Mouse (Mus musculus) bone marrow, adult 2 months (tissue): ENCODE measurements around the gene Ndufaf4. TPM values are rescaled to one million over a fixed set of nuclear protein-coding genes. Genes with fewer than 3 reads are reported as not detected.

Experiments used
- H3K27ac ChIP-seq: fragments of 200-500 bp; 2 replicates; pipeline ENCODE4 v1.5.1; 2012; ENCODE audit warnings: low read depth, mild to moderate bottlenecking, control low read depth, inconsistent platforms, low read length; ENCODE audit not compliant: control insufficient read depth, poor library complexity, insufficient read depth
- H3K4me1 ChIP-seq: fragments of 200-500 bp; 2 replicates; pipeline ENCODE4 v1.6.1; 2011; ENCODE audit warnings: low read length; ENCODE audit not compliant: control insufficient read depth, insufficient read depth
- H3K4me3 ChIP-seq: fragments of 200-500 bp; replicated peaks from 2 replicates; pipeline ENCODE3; 2011; ENCODE audit warnings: mild to moderate bottlenecking, low read depth, low read length, control low read depth; ENCODE audit not compliant: control insufficient read depth
- CTCF ChIP-seq: fragments of 200-500 bp; IDR thresholded peaks from 2 replicates; pipeline ENCODE4 v1.5.1; 2011; ENCODE audit warnings: low read length, control low read depth; ENCODE audit not compliant: control insufficient read depth, insufficient read depth
- POLR2A ChIP-seq: fragments of 200-500 bp; IDR thresholded peaks from 2 replicates; pipeline ENCODE4 v1.6.1; 2011; ENCODE audit warnings: low read depth, mild to moderate bottlenecking, control low read depth, low read length, borderline replicate concordance; ENCODE audit not compliant: control insufficient read depth
- WGBS: fragments of 180-500 bp; shearing (Covaris S2); methylation state at CpG from one replicate; pipeline ENCODE4 v1.1.7; 2018; 5-methylcytosine and 5-hydroxymethylcytosine counted together
- polyA plus RNA-seq: library from polyadenylated mRNA; stranded (reverse); fragments of >200 nt; gene quantifications from 2 replicates; pipeline ENCODE4 v1.2.4, GENCODE M21; 2011; ENCODE audit warnings: low replicate concordance; ENCODE audit not compliant: missing spikeins, insufficient read depth, insufficient read length

The Ndufaf4 gene
- polyA plus RNA-seq, 1 experiment: 11.7 TPM

GRCm38 (mm10) chr4:24928926-24929325, 31.0 kb downstream of the Ndufaf4 start:
- H3K4me1 ChIP-seq: no peaks in the 10 kb centered on the region
- WGBS: 78% methylated on average over 5 of the region's 5 CpGs

GRCm38 (mm10) chr4:24942728-24943424, 45.0 kb downstream of the Ndufaf4 start:
- Histone ChIP-seq H3K4me1 (no peaks in the 10 kb centered on the region), H3K27ac (no peak overlapping the region), H3K4me3 (no peak overlapping the region)
- WGBS: 17% methylated on average over 6 of the region's 6 CpGs
- no peak for TF ChIP-seq CTCF
- TF ChIP-seq POLR2A: no peak

More at GRCm38 (mm10) chr4:24928926-24929325, 31.0 kb downstream of the Ndufaf4 start:
- TF ChIP-seq POLR2A: no peak
- no peak for TF ChIP-seq CTCF
- no peak overlapping the region for H3K27ac ChIP-seq
- H3K4me3 ChIP-seq: no peak overlapping the region

Other genes with a start within 250 kb of the Ndufaf4 start
- 0.42 TPM in 1 of 2 replicates, not detected in the other for gene Klhl32, start 47.0 kb upstream of the Ndufaf4 start, polyA plus RNA-seq
- not detected in 2 replicates for gene Gpr63, start 68.3 kb downstream of the Ndufaf4 start, polyA plus RNA-seq